Mouse (Mus musculus) intestine, embryonic 14.5 days (tissue): ENCODE measurements around the gene Hsf5. TPM values are rescaled to one million over a fixed set of nuclear protein-coding genes. Genes with fewer than 3 reads are reported as not detected.

Experiments used
- ATAC-seq: fragments of 200-750 bp; cut with Nextera tagmentation; replicated peaks from 2 replicates; pipeline ENCODE4 v1.8.0; 2017; ENCODE audit warnings: low read depth, moderate number of reproducible peaks, moderate TSS enrichment, moderate library complexity; ENCODE audit not compliant: low FRiP score, low TSS enrichment
- DNase-seq: peaks from one replicate; pipeline ENCODE4 v3.0.0-alpha.2; 2018; ENCODE audit warnings: low spot score
- H3K27ac ChIP-seq: fragments of 300-500 bp; sonication (generic); 2 replicates; pipeline ENCODE4 v1.5.1; 2014; ENCODE audit warnings: low read depth, mild to moderate bottlenecking, control low read depth
- H3K27me3 ChIP-seq: fragments of 300-500 bp; sonication (generic); replicated peaks from 2 replicates; pipeline ENCODE4 v1.6.1; 2014; ENCODE audit warnings: low read length, control low read depth; ENCODE audit not compliant: control insufficient read depth, insufficient read depth
- H3K36me3 ChIP-seq: fragments of 300-500 bp; sonication (generic); 2 replicates; pipeline ENCODE4 v1.6.1; 2014; ENCODE audit warnings: low read length, control low read depth; ENCODE audit not compliant: control insufficient read depth, insufficient read depth
- H3K4me1 ChIP-seq: fragments of 300-500 bp; sonication (generic); replicated peaks from 2 replicates; pipeline ENCODE4 v1.6.1; 2014; ENCODE audit warnings: low read length, control low read depth, mixed read lengths; ENCODE audit not compliant: control insufficient read depth, insufficient read depth
- H3K4me2 ChIP-seq: fragments of 300-500 bp; sonication (generic); 2 replicates; pipeline ENCODE4 v1.6.1; 2014; ENCODE audit warnings: low read length
- H3K4me3 ChIP-seq: fragments of 300-500 bp; sonication (generic); 2 replicates; pipeline ENCODE4 v1.5.1; 2014; ENCODE audit warnings: low read depth, low read length, control low read depth, mixed read lengths
- H3K9ac ChIP-seq: fragments of 300-500 bp; sonication (generic); 2 replicates; pipeline ENCODE4 v1.6.1; 2014; ENCODE audit warnings: mild to moderate bottlenecking, low read length
- H3K9me3 ChIP-seq: fragments of 300-500 bp; sonication (generic); 2 replicates; pipeline ENCODE4 v1.6.1; 2016; ENCODE audit warnings: low read length, control low read depth; ENCODE audit not compliant: control insufficient read depth
- WGBS: fragments of 180-500 bp; shearing (Covaris S2); extraction: QIAGEN DNeasy Blood & Tissue Kit; methylation state at CpG from one replicate; pipeline ENCODE4 v1.1.7; 2014; 5-methylcytosine and 5-hydroxymethylcytosine counted together
- polyA plus RNA-seq: library from polyadenylated mRNA; unstranded; fragments of >200 nt; fragmentation: Nextera tagmentation; extraction: Ambion mirVana; gene quantifications from 2 replicates; pipeline ENCODE4 v1.2.1, GENCODE M21; 2014

Gene Hsf5
- polyA plus RNA-seq, 1 experiment from 2014 or later = 0.38 TPM

- 89% methylated on average over 9 of the region's 9 CpGs for WGBS
- peaks cover 97% of the 10 kb centered on the region for H3K36me3 ChIP-seq
- no peak for DNase-seq
Measured at GRCm38 (mm10) chr11:87611547-87611946, 5.4 kb upstream of the Hsf5 start.

GRCm38 (mm10) chr11:87613972-87614371 is 3.0 kb upstream of the Hsf5 start:
- H3K9me3 ChIP-seq = peaks cover 6% of the 10 kb centered on the region; the same call in 1 of the 2 replicates
- H3K4me1 ChIP-seq = no peaks in the 10 kb centered on the region
- H3K36me3 ChIP-seq = peaks cover 97% of the 10 kb centered on the region
- 92% methylated on average over 7 of the region's 7 CpGs for WGBS
- H3K27ac ChIP-seq = no peak overlapping the region
- H3K4me3 ChIP-seq = no peak overlapping the region
- ATAC-seq = no peak
- DNase-seq = no peak
- no peak overlapping the region for H3K9ac ChIP-seq
- no peaks in the 10 kb centered on the region for H3K27me3 ChIP-seq
- H3K4me2 ChIP-seq = no peak overlapping the region

More at GRCm38 (mm10) chr11:87611547-87611946, 5.4 kb upstream of the Hsf5 start:
- Histone ChIP-seq H3K9ac (no peak overlapping the region), H3K27ac (no peak overlapping the region), H3K4me1 (no peaks in the 10 kb centered on the region), H3K4me3 (no peak overlapping the region), H3K27me3 (no peaks in the 10 kb centered on the region), H3K4me2 (no peak overlapping the region), H3K9me3 (no peaks in the 10 kb centered on the region)
- ATAC-seq = no peak

- H3K36me3 ChIP-seq = peaks cover 84% of the 10 kb centered on the region
- H3K9ac ChIP-seq = no peak overlapping the region
- H3K4me3 ChIP-seq = no peak overlapping the region
- ATAC-seq (no peak), DNase-seq (no peak)
- WGBS = 94% methylated on average over 5 of the region's 5 CpGs
- no peak overlapping the region for H3K4me2 ChIP-seq
- H3K27me3 ChIP-seq = no peaks in the 10 kb centered on the region
- no peaks in the 10 kb centered on the region for H3K4me1 ChIP-seq
- peaks cover 6% of the 10 kb centered on the region; the same call in 1 of the 2 replicates for H3K9me3 ChIP-seq
- no peak overlapping the region for H3K27ac ChIP-seq
Measured at GRCm38 (mm10) chr11:87615551-87615950, 1.4 kb upstream of the Hsf5 start.

- H3K4me2 ChIP-seq = no peak overlapping the region
- no peak overlapping the region for H3K4me3 ChIP-seq
- 98% methylated on average over 2 of the region's 2 CpGs for WGBS
- H3K4me1 ChIP-seq = no peaks in the 10 kb centered on the region
- DNase-seq = peak; percentile 35
- peaks cover 6% of the 10 kb centered on the region; the same call in 1 of the 2 replicates for H3K9me3 ChIP-seq
- H3K36me3 ChIP-seq = peaks cover 80% of the 10 kb centered on the region
- no peak overlapping the region for H3K27ac ChIP-seq
- H3K9ac ChIP-seq = no peak overlapping the region
- no peak for ATAC-seq
- no peaks in the 10 kb centered on the region for H3K27me3 ChIP-seq
Measured at GRCm38 (mm10) chr11:87615952-87616351, 1.0 kb upstream of the Hsf5 start.

GRCm38 (mm10) chr11:87617606-87618005 is 642 bp downstream of the Hsf5 start:
- Histone ChIP-seq H3K4me3 (no peak overlapping the region), H3K9me3 (peaks cover 6% of the 10 kb centered on the region; the same call in 1 of the 2 replicates), H3K4me1 (no peaks in the 10 kb centered on the region), H3K9ac (no peak overlapping the region), H3K27ac (no peak overlapping the region), H3K36me3 (peaks cover 67% of the 10 kb centered on the region), H3K4me2 (no peak overlapping the region), H3K27me3 (no peaks in the 10 kb centered on the region)
- WGBS = 96% methylated on average over 32 of the region's 32 CpGs
- DNase-seq (peak; percentile 41), ATAC-seq (no peak)

GRCm38 (mm10) chr11:87623160-87623559 is 6.2 kb downstream of the Hsf5 start:
- Histone ChIP-seq H3K4me2 (no peak overlapping the region), H3K36me3 (peaks cover 37% of the 10 kb centered on the region), H3K27ac (no peak overlapping the region), H3K4me1 (no peaks in the 10 kb centered on the region), H3K4me3 (no peak overlapping the region), H3K27me3 (no peaks in the 10 kb centered on the region), H3K9ac (no peak overlapping the region), H3K9me3 (no peaks in the 10 kb centered on the region)
- ATAC-seq (no peak), DNase-seq (no peak)
- 56% methylated on average over 4 of the region's 4 CpGs for WGBS

- Histone ChIP-seq H3K36me3 (peaks cover 6% of the 10 kb centered on the region), H3K4me3 (no peak overlapping the region), H3K27me3 (no peaks in the 10 kb centered on the region), H3K9ac (no peak overlapping the region), H3K9me3 (no peaks in the 10 kb centered on the region), H3K4me2 (no peak overlapping the region), H3K27ac (no peak overlapping the region), H3K4me1 (no peaks in the 10 kb centered on the region)
- DNase-seq (peak; percentile 78), ATAC-seq (0 out of 2 replicates have a peak, but pooled peaks have one; percentile 36)
- 15% methylated on average over 10 of the region's 10 CpGs for WGBS
Measured at GRCm38 (mm10) chr11:87629859-87630258, 12.9 kb downstream of the Hsf5 start.

GRCm38 (mm10) chr11:87638793-87639192 is 21.8 kb downstream of the Hsf5 start:
- Histone ChIP-seq H3K4me1 (0 out of 2 replicates have a peak, but pooled peaks cover 2% of the 10 kb centered on the region), H3K27ac (peak overlapping the region; percentile 22; the same call in 1 of the 2 replicates), H3K9me3 (no peaks in the 10 kb centered on the region), H3K36me3 (peaks cover 5% of the 10 kb centered on the region; the same call in 1 of the 2 replicates), H3K4me2 (peak overlapping the region; percentile 77), H3K9ac (peak overlapping the region; percentile 69), H3K27me3 (no peaks in the 10 kb centered on the region), H3K4me3 (peak overlapping the region; percentile 42)
- 7% methylated on average over 2 of the region's 2 CpGs for WGBS
- ATAC-seq = peak; percentile 36; the same call in 1 of the 2 replicates
- no peak for DNase-seq

- H3K27ac ChIP-seq = peak overlapping the region; percentile 22; the same call in 1 of the 2 replicates
- peak overlapping the region; percentile 42 for H3K4me3 ChIP-seq
- 0 out of 2 replicates have a peak, but pooled peaks cover 2% of the 10 kb centered on the region for H3K4me1 ChIP-seq
- WGBS = under 1% methylated on average over 29 of the region's 29 CpGs
- DNase-seq = peak; percentile 84
- ATAC-seq = peak; percentile 83
- peak overlapping the region; percentile 77 for H3K4me2 ChIP-seq
- peaks cover 5% of the 10 kb centered on the region; the same call in 1 of the 2 replicates for H3K36me3 ChIP-seq
- no peaks in the 10 kb centered on the region for H3K27me3 ChIP-seq
- H3K9me3 ChIP-seq = no peaks in the 10 kb centered on the region
- H3K9ac ChIP-seq = peak overlapping the region; percentile 69
Measured at GRCm38 (mm10) chr11:87639206-87639605, 22.2 kb downstream of the Hsf5 start.
